Mouse (Mus musculus): ENCODE measurements at regions not wholly inside any gene's neighbourhood (a gene's known extent, or its start where the extent isn't known, plus 50 kb on each side); places are given as distances from the start of the nearest gene placed in this dataset.

DNA sequence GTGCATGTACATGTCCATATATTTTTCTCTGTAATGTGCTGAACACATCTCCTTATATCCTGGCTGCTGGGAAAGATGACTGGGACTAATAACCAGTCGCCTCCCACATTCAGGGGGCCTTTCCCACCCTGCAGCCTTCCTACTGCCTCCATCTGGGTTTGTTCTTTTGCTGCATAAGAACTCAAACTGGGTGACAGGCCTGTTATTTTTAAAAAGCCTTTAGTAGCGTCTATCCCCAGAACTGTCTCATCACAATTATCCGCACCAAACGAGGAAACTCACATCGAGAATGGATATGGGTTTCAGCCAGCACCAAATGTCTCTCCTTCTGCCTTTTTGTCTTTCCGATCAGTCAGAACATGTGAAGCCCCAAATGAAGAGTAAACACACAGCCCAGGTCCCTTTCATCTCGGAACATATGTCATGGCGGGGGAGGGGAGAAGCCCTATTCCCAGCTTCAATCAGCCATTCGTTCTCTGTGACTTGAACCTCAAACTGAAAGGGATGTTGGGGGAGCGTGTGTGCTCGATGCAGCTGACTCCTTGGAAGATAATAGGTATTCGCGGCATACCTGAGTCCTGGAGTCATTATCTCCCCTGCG lies 128.3 kb upstream of the Noct start:
- no peak for DNase-seq
- intact Hi-C loops (cut with DNase I): no loop called here
- Histone ChIP-seq H3K27ac (no peak overlapping the region), H3K4me3 (no peak overlapping the region)
- no peak for TF ChIP-seq CTCF (IDR thresholded peaks at IDR 0.05)

GRCm38 (mm10) chr3:51096545-51096944 lies 127.7 kb upstream of the Noct start:
- intact Hi-C loops (cut with DNase I): no loop called here
- TF ChIP-seq CTCF (IDR thresholded peaks at IDR 0.05): no peak
- no peak overlapping the region for H3K4me3 ChIP-seq
- H3K27ac ChIP-seq: no peak overlapping the region
- no peak for DNase-seq

DNA sequence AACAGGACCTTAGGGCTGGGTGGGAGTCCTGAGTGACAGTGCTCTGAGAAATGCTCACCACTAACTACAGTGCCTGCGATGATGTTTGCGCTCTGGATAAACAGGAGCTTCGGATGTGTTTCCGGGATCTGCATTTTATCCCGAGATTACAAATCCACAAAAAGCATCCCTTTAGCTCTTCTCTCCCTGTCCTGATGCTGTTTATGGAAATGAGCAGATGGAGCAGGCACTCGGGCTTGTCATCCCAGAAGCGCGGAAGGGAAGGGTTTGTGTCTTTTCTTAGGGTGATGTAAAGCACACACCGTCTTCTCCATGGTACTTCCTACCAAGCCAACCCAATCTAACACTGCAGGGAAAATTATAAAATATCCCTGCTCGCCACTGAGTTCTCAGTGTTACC lies 126.9 kb upstream of the Noct start:
- Histone ChIP-seq H3K4me3 (no peak overlapping the region), H3K27ac (no peak overlapping the region)
- DNase-seq: no peak
- TF ChIP-seq CTCF (IDR thresholded peaks at IDR 0.05): no peak
- intact Hi-C loops (cut with DNase I): no loop called here

DNA sequence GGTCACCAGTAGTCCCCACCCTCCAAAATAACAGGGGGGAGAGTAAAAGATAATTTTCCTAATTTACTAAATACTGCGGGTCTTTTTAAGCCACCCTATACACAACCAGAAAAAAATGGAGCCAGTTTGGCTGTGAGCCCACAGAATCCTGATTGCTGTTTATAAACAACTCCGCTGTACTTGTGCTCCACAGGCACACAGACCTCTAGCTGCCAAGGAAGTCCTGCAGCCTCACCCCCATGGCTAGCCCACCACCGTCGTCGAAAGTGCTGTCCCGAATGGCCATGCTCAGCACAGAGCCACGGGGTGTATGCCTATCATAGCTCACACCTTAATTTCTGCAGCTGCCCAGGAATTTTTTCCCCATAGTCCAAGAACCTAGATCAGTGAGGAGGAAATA lies 124.3 kb upstream of the Noct start:
- intact Hi-C loops (cut with DNase I): no loop called here
- Histone ChIP-seq H3K4me3 (no peak overlapping the region), H3K27ac (no peak overlapping the region)
- no peak for TF ChIP-seq CTCF (IDR thresholded peaks at IDR 0.05)
- DNase-seq: no peak

DNA sequence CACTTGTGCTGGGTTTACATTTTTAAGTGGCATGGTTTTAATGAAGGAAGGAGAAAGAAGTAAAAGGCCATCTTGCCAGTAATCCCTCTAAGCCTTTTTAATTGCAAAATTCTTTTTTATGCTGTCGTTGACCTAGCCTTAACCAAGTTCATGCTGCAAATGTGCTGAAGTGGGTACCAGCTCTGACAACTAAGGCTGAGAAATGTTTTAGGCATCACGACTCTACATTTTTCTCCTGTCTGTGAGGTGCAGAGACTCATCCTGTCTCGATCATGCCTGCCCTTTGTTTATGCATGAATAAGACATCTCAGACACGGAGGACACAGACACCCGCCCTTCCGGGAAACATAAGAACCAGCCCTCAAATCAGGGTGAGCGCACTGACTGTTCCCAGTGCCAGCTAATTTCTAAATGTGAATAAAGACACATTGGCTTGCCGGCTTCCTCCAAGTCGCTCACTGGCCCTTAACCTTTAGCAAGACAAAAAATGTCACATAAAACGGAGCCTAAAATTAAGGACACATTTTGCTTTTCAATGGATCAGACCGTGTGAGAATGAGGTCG lies 115.5 kb upstream of the Noct start:
- TF ChIP-seq CTCF (IDR thresholded peaks at IDR 0.05): no peak
- intact Hi-C loops (cut with DNase I): no loop called here

GRCm38 (mm10) chr3:51111241-51111640 lies 113.0 kb upstream of the Noct start:
- intact Hi-C loops (cut with DNase I): loop anchor here (10.0 kb wide), 1 partner anchor 806 kb away; no protein-coding TSS in a partner anchor
- no peak for TF ChIP-seq CTCF (IDR thresholded peaks at IDR 0.05)
- Histone ChIP-seq H3K27ac (no peak overlapping the region), H3K4me3 (no peak overlapping the region)
- DNase-seq: no peak

More for the DNA sequence above, 115.5 kb upstream of the Noct start:
- no peak for DNase-seq
- no peak overlapping the region for H3K27ac ChIP-seq
- no peak overlapping the region for H3K4me3 ChIP-seq

GRCm38 (mm10) chr3:51112351-51112750 lies 111.9 kb upstream of the Noct start:
- intact Hi-C loops (cut with DNase I): loop anchor here (10.0 kb wide), 1 partner anchor 808 kb away; no protein-coding TSS in a partner anchor
- TF ChIP-seq CTCF (IDR thresholded peaks at IDR 0.05): no peak
- Histone ChIP-seq H3K27ac (no peak overlapping the region), H3K4me3 (no peak overlapping the region)
- DNase-seq: no peak

DNA sequence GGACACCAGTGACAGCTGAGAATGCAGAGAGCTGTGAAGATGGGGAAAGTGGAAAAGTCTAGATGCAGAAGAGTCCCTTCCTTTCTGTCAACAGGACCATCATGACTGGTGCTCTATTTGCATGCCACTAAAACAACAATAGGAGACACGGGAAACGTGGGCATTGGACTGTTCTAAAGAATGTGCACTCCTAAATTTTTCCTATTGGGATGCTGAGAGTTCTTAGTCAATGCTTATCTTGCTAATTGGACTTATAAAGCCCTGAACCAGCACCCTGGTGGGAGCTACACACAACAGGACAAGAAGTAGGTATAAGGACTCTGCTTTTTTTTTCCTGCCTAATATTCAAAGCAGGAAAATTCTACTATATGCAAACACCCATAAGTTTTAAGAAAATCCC lies 108.3 kb upstream of the Noct start:
- intact Hi-C loops (cut with DNase I): loop anchor here (10.0 kb wide), 1 partner anchor 811 kb away; no protein-coding TSS in a partner anchor
- TF ChIP-seq CTCF (IDR thresholded peaks at IDR 0.05): no peak
- H3K4me3 ChIP-seq: no peak overlapping the region
- H3K27ac ChIP-seq: no peak overlapping the region
- DNase-seq: no peak

DNA sequence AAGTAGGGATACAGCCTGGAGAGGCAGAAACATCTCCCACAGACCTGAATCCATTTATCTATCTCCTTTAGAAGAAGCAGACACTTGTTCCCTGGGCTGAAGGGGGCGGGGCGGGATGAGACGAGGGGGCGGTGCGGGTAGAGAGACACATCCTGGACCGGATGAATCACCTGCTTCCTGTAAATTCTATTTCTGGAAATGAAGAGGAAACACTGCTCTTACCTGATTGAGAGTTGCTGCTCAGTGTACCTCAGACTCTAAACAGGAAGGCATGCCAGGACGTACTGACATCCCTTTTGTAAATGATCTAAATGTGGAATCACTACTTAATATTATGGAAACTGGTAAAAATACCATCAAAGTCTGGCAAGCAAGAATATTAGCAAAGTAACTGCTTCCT lies 105.5 kb upstream of the Noct start:
- TF ChIP-seq CTCF (IDR thresholded peaks at IDR 0.05): no peak
- Histone ChIP-seq H3K4me3 (no peak overlapping the region), H3K27ac (no peak overlapping the region)
- DNase-seq: no peak
- intact Hi-C loops (cut with DNase I): loop anchor here (10.0 kb wide), 1 partner anchor 814 kb away; no protein-coding TSS in a partner anchor

GRCm38 (mm10) chr3:51120522-51120921 lies 103.7 kb upstream of the Noct start:
- TF ChIP-seq CTCF (IDR thresholded peaks at IDR 0.05): no peak
- Histone ChIP-seq H3K4me3 (no peak overlapping the region), H3K27ac (no peak overlapping the region)
- intact Hi-C loops (cut with DNase I): loop anchor here (5.0 kb wide), 2 partner anchors 213 to 738 kb away; no protein-coding TSS in a partner anchor
- DNase-seq: peak; percentile 24

DNA sequence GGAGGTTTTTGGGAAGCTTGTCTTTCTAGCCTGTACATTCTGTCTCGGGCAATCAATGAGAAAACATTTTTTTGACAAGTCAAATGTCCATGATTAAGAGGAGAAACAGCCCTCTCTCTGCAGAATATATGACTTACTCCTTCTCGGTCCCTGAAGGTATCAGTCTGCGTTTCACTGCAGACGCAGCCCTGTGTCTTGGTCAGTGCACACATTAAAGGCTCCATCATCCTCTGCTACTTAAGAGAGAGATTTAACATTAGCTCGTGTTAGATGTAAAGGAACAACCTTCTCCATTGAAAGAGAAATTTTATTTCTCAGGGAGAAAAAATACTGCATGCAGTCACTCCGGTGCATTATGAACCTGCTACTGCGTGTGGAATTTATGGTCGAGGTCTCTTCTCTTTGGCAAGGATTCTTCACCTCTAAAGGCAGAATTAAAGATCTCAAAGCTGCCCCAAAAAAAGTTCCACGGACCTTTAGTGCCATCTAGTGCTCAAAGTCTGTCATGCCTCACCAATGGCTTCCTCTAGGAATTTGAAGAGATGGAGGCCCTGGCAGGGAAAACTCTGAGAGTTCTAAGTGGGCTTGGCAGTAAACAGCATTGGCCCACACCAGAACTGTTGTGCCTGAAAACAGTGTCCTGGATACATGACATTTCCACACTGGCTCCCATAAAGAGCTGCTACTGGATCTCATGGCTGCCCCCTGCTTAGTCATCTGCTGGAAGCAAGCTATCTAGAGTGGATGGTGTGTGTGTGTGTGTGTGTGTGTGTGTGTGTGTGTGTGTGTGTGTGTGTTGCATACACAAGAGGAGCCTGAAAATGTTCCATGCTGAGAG lies 102.3 kb upstream of the Noct start:
- H3K27ac ChIP-seq: no peak overlapping the region
- H3K4me3 ChIP-seq: no peak overlapping the region
- DNase-seq: peak; percentile 45
- peak; percentile 89 for TF ChIP-seq CTCF (IDR thresholded peaks at IDR 0.05)
- intact Hi-C loops (cut with DNase I): loop anchor here (5.0 kb wide), 2 partner anchors 215 to 740 kb away; no protein-coding TSS in a partner anchor

GRCm38 (mm10) chr3:51122541-51122935 lies 101.7 kb upstream of the Noct start:
- intact Hi-C loops (cut with DNase I): loop anchor here (5.0 kb wide), 2 partner anchors 215 to 740 kb away; no protein-coding TSS in a partner anchor
- Histone ChIP-seq H3K27ac (no peak overlapping the region), H3K4me3 (no peak overlapping the region)
- no peak for TF ChIP-seq CTCF (IDR thresholded peaks at IDR 0.05)
- no peak for DNase-seq

DNA sequence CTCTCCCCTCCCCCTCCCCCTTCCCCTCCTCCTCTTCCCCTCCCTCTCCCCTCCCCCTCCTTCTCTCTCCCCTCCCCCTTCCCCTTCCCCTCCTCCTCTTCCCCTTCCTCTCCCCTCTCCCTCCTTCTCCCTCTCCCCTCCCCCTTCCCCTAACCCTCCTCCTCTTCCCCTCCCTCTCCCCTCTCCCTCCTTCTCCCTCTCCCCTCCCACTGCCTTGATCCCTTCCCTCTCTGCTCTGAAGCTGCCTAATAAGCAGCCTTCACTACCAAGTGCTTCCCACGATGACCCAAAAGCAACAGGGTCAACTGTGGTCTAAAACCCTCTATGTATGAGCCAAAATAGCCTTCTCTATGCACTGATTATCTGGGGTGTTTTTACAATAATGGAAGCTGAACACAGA lies 96.4 kb upstream of the Noct start:
- no peak overlapping the region for H3K4me3 ChIP-seq
- TF ChIP-seq CTCF (IDR thresholded peaks at IDR 0.05): no peak
- intact Hi-C loops (cut with DNase I): no loop called here
- no peak overlapping the region for H3K27ac ChIP-seq
- DNase-seq: no peak
